Mouse (Mus musculus): ENCODE results near the gene Vps37b. TPM values are rescaled to one million over a fixed set of nuclear protein-coding genes. Genes with fewer than 3 reads are reported as not detected.

Vps37b gene
- polyA plus RNA-seq, 1 experiment from 2014 or later = 37.7 TPM

DNA sequence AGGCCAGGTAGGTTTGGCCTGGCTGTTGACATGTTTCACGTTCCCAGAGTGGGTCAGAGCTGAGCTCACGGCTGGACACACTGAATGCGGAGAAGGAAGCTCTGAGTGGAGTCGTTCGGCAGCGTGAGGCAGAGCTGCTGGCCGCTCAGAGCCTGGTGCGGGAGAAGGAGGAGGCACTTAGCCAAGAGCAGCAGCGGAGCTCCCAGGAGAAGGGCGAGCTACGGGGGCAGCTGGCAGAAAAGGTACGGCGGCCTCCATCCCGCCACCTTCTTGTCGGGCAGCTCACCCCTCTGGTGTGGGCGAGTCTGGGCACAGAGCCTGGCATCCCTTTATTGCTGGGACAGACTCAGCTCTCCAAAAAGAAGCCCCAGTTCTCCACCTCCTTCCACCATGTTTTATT lies 34.3 kb downstream of the Vps37b start:
- H3K27me3 ChIP-seq = no peaks in the 10 kb centered on the region
- no peak overlapping the region for H3K4me2 ChIP-seq (replicated peaks)
- peaks cover 15% of the 10 kb centered on the region; the same call in 1 of the 2 replicates for H3K36me3 ChIP-seq
- ATAC-seq (ENCODE audit: insufficient number of reproducible peaks, low FRiP score, low TSS enrichment, low read depth) = no peak
- peaks cover 9% of the 10 kb centered on the region; the same call in 1 of the 2 replicates for H3K4me1 ChIP-seq
- no peak overlapping the region for H3K9ac ChIP-seq
- no peak overlapping the region for H3K4me3 ChIP-seq (replicated peaks)
- 75% methylated on average over 16 of the region's 16 CpGs for WGBS
- H3K27ac ChIP-seq (replicated peaks) = no peak overlapping the region
- H3K9me3 ChIP-seq (replicated peaks) = no peaks in the 10 kb centered on the region

DNA sequence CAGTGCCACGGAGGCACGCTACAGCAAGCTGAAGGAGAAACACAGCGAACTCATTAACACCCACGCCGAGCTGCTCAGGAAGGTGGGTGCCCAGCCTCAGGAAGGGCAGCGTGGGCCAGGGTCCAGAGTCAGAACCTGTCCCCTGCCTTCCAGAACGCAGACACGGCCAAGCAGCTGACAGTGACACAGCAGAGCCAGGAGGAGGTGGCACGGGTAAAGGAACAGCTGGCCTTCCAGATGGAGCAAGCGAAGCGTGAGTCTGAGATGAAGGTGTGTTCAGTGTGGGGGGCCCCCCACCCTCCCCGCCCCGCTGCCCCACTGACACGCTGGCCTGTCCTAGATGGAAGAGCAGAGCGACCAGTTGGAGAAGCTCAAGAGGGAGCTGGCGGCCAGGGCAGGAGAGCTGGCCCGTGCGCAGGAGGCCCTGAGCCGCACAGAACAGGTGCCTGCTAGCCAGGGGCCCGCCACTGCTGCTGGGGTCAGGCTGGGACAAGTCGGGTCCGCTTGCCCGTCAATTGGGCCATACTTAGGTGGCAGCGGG lies 34.8 kb downstream of the Vps37b start:
- Histone ChIP-seq H3K4me1 (peaks cover 14% of the 10 kb centered on the region), H3K9me3 (replicated peaks) (no peaks in the 10 kb centered on the region), H3K36me3 (peaks cover 15% of the 10 kb centered on the region; the same call in 1 of the 2 replicates), H3K27ac (replicated peaks) (no peak overlapping the region), H3K9ac (no peak overlapping the region), H3K4me2 (replicated peaks) (no peak overlapping the region), H3K27me3 (no peaks in the 10 kb centered on the region), H3K4me3 (replicated peaks) (no peak overlapping the region)
- ATAC-seq (ENCODE audit: insufficient number of reproducible peaks, low FRiP score, low TSS enrichment, low read depth) = no peak
- WGBS = 85% methylated on average over 24 of the region's 24 CpGs

DNA sequence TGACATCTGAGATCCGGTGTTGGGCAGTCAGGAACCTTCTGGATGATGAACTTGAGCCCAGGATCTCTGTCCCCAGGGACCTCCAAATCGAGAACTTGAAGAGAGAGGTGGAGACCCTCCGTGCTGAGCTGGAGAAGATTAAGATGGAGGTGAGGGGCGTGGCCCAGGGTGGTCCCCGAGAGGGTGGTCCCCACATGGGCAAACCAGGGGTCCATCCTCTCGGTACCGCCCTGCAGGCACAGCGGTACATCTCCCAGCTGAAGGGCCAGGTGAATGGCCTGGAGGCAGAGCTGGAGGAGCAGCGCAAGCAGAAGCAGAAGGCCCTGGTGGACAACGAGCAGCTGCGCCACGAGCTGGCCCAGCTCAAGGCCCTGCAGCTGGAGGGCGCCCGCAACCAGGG lies 35.4 kb downstream of the Vps37b start:
- Histone ChIP-seq H3K27me3 (no peaks in the 10 kb centered on the region), H3K36me3 (peaks cover 15% of the 10 kb centered on the region; the same call in 1 of the 2 replicates), H3K4me3 (replicated peaks) (no peak overlapping the region), H3K9ac (no peak overlapping the region), H3K27ac (replicated peaks) (no peak overlapping the region), H3K9me3 (replicated peaks) (no peaks in the 10 kb centered on the region), H3K4me2 (replicated peaks) (no peak overlapping the region), H3K4me1 (peaks cover 20% of the 10 kb centered on the region)
- WGBS = 83% methylated on average over 14 of the region's 14 CpGs
- ATAC-seq (ENCODE audit: insufficient number of reproducible peaks, low FRiP score, low TSS enrichment, low read depth) = no peak

DNA sequence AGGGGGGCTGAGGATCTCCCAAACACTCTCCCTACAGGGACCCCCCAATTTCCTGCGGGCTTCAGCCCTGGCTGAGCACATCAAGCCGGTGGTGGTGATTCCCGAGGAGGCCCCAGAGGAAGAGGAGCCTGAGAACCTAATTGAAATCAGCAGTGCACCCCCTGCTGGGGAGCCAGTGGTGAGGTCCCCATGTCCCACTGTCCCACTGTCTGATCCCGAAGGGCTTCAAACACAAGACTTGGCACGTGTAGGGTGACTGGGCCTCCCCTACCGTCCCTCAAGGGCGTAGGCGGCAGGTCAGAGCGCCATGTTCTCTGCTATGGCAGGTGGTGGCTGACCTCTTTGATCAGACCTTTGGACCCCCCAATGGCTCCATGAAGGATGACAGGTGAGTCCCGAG lies 35.9 kb downstream of the Vps37b start:
- no peak for ATAC-seq (ENCODE audit: insufficient number of reproducible peaks, low FRiP score, low TSS enrichment, low read depth)
- peaks cover 11% of the 10 kb centered on the region; the same call in 1 of the 2 replicates for H3K36me3 ChIP-seq
- H3K4me3 ChIP-seq (replicated peaks) = no peak overlapping the region
- H3K4me2 ChIP-seq (replicated peaks) = no peak overlapping the region
- no peak overlapping the region for H3K9ac ChIP-seq
- H3K27ac ChIP-seq (replicated peaks) = no peak overlapping the region
- no peaks in the 10 kb centered on the region for H3K9me3 ChIP-seq (replicated peaks)
- H3K4me1 ChIP-seq = peaks cover 20% of the 10 kb centered on the region
- WGBS = 78% methylated on average over 10 of the region's 10 CpGs
- no peaks in the 10 kb centered on the region for H3K27me3 ChIP-seq

DNA sequence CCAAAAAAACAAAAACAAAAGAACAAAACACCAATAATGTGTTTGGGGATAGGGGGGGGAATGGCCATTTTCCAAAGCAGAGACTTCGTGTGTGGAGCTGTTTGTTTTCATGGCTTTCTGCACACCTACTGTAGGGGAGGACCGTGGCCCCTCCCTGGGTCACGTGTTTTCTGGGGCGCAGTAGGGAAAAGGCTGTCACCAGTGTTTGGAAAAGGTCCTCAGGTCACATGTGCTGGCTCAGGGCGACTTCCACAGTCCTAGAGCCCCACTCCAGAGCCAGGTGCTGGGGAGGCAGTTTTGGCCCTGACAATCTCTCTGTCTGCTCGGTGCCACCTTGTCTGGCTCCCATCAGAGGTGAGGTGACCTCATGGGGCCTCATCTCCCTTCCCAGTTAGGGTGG lies 36.7 kb downstream of the Vps37b start:
- H3K4me2 ChIP-seq (replicated peaks) = no peak overlapping the region
- H3K36me3 ChIP-seq = peaks cover 11% of the 10 kb centered on the region; the same call in 1 of the 2 replicates
- H3K9me3 ChIP-seq (replicated peaks) = no peaks in the 10 kb centered on the region
- no peak for ATAC-seq (ENCODE audit: insufficient number of reproducible peaks, low FRiP score, low TSS enrichment, low read depth)
- H3K9ac ChIP-seq = no peak overlapping the region
- peaks cover 22% of the 10 kb centered on the region for H3K4me1 ChIP-seq
- H3K4me3 ChIP-seq (replicated peaks) = no peak overlapping the region
- 73% methylated on average over 6 of the region's 6 CpGs for WGBS
- H3K27ac ChIP-seq (replicated peaks) = no peak overlapping the region
- H3K27me3 ChIP-seq = no peaks in the 10 kb centered on the region

DNA sequence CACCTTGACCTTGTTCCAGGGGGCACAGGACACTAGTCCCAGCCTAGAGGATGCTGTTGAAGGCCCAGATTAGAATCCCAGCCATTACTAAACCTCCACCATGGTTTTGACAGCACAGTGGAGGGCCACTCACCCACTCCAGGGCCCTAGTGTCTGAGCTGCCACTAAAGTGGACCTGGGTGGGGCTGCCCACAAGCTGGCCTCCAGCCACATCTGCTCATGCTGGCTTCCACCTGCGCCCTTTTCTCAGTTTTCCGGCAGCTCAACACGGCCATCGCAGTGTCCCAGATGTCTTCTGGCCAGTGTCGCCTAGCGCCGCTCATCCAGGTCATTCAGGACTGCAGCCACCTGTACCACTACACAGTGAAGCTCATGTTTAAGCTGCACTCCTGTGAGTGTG lies 37.6 kb downstream of the Vps37b start:
- WGBS = 96% methylated on average over 7 of the region's 7 CpGs
- Histone ChIP-seq H3K4me1 (peaks cover 26% of the 10 kb centered on the region), H3K27me3 (no peaks in the 10 kb centered on the region), H3K9ac (no peak overlapping the region), H3K27ac (replicated peaks) (no peak overlapping the region), H3K36me3 (peaks cover 13% of the 10 kb centered on the region; the same call in 1 of the 2 replicates), H3K4me3 (replicated peaks) (no peak overlapping the region), H3K4me2 (replicated peaks) (no peak overlapping the region), H3K9me3 (replicated peaks) (no peaks in the 10 kb centered on the region)
- ATAC-seq (ENCODE audit: insufficient number of reproducible peaks, low FRiP score, low TSS enrichment, low read depth) = no peak

DNA sequence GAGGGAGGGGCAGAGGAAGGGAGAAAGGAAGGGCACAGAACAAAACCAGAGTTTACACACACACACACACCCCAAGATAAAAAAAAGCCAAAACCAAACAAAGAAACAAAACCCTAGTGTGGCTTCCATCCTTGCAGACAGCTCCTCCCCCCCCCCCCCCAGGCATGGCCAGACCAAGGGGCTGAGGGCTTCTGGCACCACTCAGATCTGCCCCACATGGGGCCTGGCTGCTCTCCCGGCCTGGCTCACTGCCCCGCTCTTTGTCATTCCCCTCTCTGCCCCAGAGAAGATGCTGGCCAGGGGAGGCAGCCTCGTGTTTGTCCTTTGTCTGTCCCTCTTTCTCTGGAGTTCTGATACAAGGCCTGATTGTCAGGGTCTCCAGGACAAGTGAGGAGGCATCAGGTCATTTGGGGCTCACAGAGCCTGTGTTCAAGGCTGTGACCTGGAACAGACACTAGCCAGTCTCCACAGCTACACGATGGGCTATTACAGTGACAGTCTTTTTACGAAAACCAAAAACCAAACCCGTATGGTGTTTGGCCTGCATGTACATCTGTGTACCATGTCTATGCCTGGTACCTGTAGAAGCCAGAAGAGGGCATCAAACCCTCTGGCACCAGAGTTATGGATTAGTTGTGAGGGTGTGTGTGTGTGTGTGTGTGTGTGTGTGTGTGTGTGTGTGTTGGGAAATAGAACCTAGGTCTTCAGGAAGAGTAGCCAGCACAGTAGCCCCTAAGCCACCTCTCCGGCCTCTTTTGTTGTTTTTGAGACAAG lies 38.6 kb downstream of the Vps37b start:
- Histone ChIP-seq H3K4me3 (replicated peaks) (no peak overlapping the region), H3K9me3 (replicated peaks) (no peaks in the 10 kb centered on the region), H3K4me1 (peaks cover 26% of the 10 kb centered on the region), H3K27ac (replicated peaks) (peak overlapping the region; percentile 63; the same call in 1 of the 2 replicates), H3K27me3 (no peaks in the 10 kb centered on the region), H3K9ac (no peak overlapping the region), H3K36me3 (0 out of 2 replicates have a peak, but pooled peaks cover 8% of the 10 kb centered on the region), H3K4me2 (replicated peaks) (no peak overlapping the region)
- 56% methylated on average over 7 of the region's 7 CpGs for WGBS
- no peak for ATAC-seq (ENCODE audit: insufficient number of reproducible peaks, low FRiP score, low TSS enrichment, low read depth)

DNA sequence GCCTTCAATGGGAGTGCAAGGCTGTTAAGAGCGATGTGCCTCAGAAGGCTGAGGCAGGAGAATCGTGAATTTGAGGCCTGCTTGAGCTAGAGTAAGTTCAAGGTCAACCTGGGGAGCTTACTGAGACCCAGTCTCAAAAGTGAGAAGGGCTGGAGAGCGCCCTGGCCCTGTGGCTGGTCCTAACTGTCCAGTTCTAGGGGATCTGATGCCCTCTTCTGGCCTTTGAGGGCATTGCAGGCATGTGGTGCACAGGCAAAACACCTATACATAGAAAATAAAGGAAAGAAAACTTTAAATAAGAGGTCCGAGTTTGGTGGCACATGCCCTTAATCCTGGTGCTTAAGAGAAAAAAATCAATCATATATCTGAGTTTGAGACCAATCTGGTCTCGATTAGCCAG lies 39.3 kb downstream of the Vps37b start:
- Histone ChIP-seq H3K4me3 (replicated peaks) (no peak overlapping the region), H3K9me3 (replicated peaks) (no peaks in the 10 kb centered on the region), H3K36me3 (0 out of 2 replicates have a peak, but pooled peaks cover 8% of the 10 kb centered on the region), H3K4me2 (replicated peaks) (no peak overlapping the region), H3K9ac (no peak overlapping the region), H3K4me1 (peaks cover 26% of the 10 kb centered on the region), H3K27me3 (no peaks in the 10 kb centered on the region), H3K27ac (replicated peaks) (no peak overlapping the region; the same call in 1 of the 2 replicates)
- 32% methylated on average over 5 of the region's 5 CpGs for WGBS
- no peak for ATAC-seq (ENCODE audit: insufficient number of reproducible peaks, low FRiP score, low TSS enrichment, low read depth)

DNA sequence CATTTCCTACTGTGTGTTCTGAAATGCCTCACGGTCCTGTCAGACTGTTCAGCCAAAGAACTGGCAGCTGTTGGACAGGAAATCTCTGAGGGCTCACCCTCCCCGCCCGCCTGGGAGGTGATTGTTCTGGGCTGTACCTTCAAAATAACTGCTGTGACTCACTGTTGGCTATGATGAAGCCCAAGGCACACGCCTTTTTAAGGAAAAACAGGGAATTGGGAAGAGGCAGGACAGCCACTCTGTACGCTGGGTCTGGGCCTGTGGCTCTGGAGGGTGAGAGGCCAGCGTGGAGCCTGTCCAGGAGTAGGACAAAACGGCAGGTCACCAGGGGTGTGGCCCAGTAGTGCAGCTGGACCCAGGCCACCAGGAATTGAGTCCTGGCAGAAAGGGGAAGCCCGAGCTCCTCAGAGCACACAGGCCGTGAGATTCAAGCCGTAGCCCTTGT lies 39.9 kb downstream of the Vps37b start:
- H3K27me3 ChIP-seq = no peaks in the 10 kb centered on the region
- no peak for ATAC-seq (ENCODE audit: insufficient number of reproducible peaks, low FRiP score, low TSS enrichment, low read depth)
- H3K4me3 ChIP-seq (replicated peaks) = no peak overlapping the region
- H3K4me1 ChIP-seq = peaks cover 31% of the 10 kb centered on the region
- peak overlapping the region; percentile 44 for H3K27ac ChIP-seq (replicated peaks)
- WGBS = 77% methylated on average over 10 of the region's 10 CpGs
- H3K36me3 ChIP-seq = 0 out of 2 replicates have a peak, but pooled peaks cover 8% of the 10 kb centered on the region
- no peaks in the 10 kb centered on the region for H3K9me3 ChIP-seq (replicated peaks)
- H3K9ac ChIP-seq = no peak overlapping the region
- no peak overlapping the region for H3K4me2 ChIP-seq (replicated peaks)

DNA sequence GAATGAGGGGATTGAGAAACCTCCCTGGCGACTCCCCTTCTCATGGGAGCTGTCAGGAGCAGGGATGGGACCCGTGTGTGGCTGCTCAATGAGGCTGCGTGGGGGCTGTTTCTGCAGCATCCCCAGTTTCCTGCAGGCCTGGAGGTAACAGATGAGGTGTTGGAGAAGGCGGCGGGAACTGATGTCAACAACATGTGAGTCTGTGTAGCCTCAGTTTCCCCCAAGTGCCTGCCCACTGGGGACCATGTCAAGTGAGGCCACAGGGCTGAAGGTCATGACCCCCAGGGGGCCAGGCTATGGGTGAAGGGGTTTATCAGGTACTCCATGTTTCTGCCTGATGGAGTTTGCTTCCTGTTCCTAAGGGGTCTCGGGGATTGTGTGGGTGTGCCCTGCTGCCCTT lies 40.7 kb downstream of the Vps37b start:
- no peak overlapping the region for H3K9ac ChIP-seq
- H3K27me3 ChIP-seq = no peaks in the 10 kb centered on the region
- no peak overlapping the region for H3K4me2 ChIP-seq (replicated peaks)
- no peak overlapping the region for H3K27ac ChIP-seq (replicated peaks)
- H3K4me1 ChIP-seq = peaks cover 34% of the 10 kb centered on the region
- no peaks in the 10 kb centered on the region for H3K9me3 ChIP-seq (replicated peaks)
- no peak for ATAC-seq (ENCODE audit: insufficient number of reproducible peaks, low FRiP score, low TSS enrichment, low read depth)
- H3K4me3 ChIP-seq (replicated peaks) = no peak overlapping the region
- H3K36me3 ChIP-seq = 0 out of 2 replicates have a peak, but pooled peaks cover 2% of the 10 kb centered on the region
- WGBS = 79% methylated on average over 6 of the region's 6 CpGs

DNA sequence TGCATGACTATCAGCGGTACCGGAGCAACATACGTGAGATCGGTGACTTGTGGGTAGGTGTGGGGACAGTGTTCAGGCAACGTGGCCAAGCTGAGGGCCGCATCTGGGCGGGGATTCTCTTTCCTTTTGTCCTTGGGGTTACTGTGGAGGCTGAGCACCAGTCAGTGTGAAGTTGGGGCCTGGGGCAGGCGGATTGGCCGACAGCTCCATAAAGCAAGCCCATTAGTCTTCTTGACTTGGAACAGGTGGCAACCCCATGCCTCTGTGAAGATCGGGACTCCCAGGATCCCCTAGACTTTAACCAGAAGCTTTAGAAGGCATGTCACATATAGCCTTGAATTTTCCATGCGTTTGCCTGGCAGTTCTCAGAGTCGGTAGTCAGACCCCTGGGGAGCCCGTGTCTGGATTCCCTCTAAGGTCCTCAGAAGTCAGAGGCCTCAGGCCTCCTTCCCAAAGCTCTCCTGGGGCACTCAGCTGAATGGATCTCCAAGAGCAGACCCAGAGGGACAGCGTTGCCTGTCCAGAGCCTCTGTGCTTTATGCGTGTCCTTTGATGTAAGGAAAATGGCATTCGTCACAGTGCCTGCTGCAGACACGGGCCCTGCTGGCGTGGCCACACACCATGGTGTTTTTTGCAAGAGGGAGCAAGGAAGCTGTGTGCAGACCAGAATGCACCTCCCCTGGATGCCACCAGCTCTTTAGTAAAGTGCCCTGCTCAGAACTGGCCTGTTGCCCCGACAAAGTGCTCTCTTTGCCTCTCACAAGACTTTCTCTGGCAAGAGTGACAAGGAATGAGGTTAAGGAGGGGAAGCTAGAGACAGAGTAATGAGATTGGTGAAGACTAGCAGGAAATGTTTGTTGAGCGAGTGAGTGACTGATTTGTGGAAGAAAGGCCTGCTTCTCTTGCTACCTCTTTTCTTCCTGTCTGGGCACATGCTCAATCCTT lies 41.9 kb downstream of the Vps37b start:
- Histone ChIP-seq H3K4me1 (peaks cover 33% of the 10 kb centered on the region), H3K27ac (replicated peaks) (no peak overlapping the region), H3K4me2 (replicated peaks) (no peak overlapping the region), H3K36me3 (0 out of 2 replicates have a peak, but pooled peaks cover 2% of the 10 kb centered on the region), H3K27me3 (no peaks in the 10 kb centered on the region), H3K9me3 (replicated peaks) (no peaks in the 10 kb centered on the region), H3K9ac (no peak overlapping the region), H3K4me3 (replicated peaks) (no peak overlapping the region)
- 67% methylated on average over 20 of the region's 20 CpGs for WGBS
- ATAC-seq (ENCODE audit: insufficient number of reproducible peaks, low FRiP score, low TSS enrichment, low read depth) = no peak

All from embryonic facial prominence, embryonic 15.5 days (tissue).